Mouse (Mus musculus) limb, embryonic 11.5 days (tissue): ENCODE measurements around the gene Cox7a1. TPM values are rescaled to one million over a fixed set of nuclear protein-coding genes. Genes with fewer than 3 reads are reported as not detected.

Experiments
- ATAC-seq: fragments of 200-750 bp; cut with Nextera tagmentation; 2 replicates; pipeline ENCODE4 v1.8.0; 2017; ENCODE audit warnings: low read depth; ENCODE audit not compliant: insufficient number of reproducible peaks, low FRiP score, low TSS enrichment
- DNase-seq: peaks from one replicate; pipeline ENCODE4 v3.0.0-alpha.2; 2015; ENCODE audit warnings: low spot score
- H3K27ac ChIP-seq: fragments of 300-500 bp; sonication (generic); replicated peaks from 2 replicates; pipeline ENCODE4 v1.5.1; 2014; ENCODE audit warnings: low read depth, mild to moderate bottlenecking, low read length
- H3K27me3 ChIP-seq: fragments of 300-500 bp; sonication (generic); 2 replicates; pipeline ENCODE4 v1.6.1; 2014; ENCODE audit warnings: mild to moderate bottlenecking, low read length, mixed read lengths; ENCODE audit not compliant: control insufficient read depth, insufficient read depth
- H3K36me3 ChIP-seq: fragments of 300-500 bp; sonication (generic); 2 replicates; pipeline ENCODE4 v1.6.1; 2014; ENCODE audit warnings: mild to moderate bottlenecking, low read length, moderate library complexity, mixed read lengths; ENCODE audit not compliant: control insufficient read depth, insufficient read depth
- H3K4me1 ChIP-seq: fragments of 300-500 bp; sonication (generic); 2 replicates; pipeline ENCODE4 v1.6.1; 2014; ENCODE audit warnings: low read length, mixed read lengths; ENCODE audit not compliant: control insufficient read depth, insufficient read depth
- H3K4me2 ChIP-seq: fragments of 300-500 bp; sonication (generic); 2 replicates; pipeline ENCODE4 v1.6.1; 2014; ENCODE audit warnings: low read depth, mild to moderate bottlenecking, moderate library complexity; ENCODE audit not compliant: severe bottlenecking
- H3K4me3 ChIP-seq: fragments of 300-500 bp; sonication (generic); 2 replicates; pipeline ENCODE4 v1.5.1; 2014; ENCODE audit warnings: low read depth, low read length
- H3K9ac ChIP-seq: fragments of 300-500 bp; sonication (generic); 2 replicates; pipeline ENCODE4 v1.6.1; 2014; ENCODE audit warnings: mild to moderate bottlenecking, low read length
- H3K9me3 ChIP-seq: fragments of 300-500 bp; sonication (generic); 2 replicates; pipeline ENCODE4 v1.6.1; 2016; ENCODE audit warnings: low read length; ENCODE audit not compliant: control insufficient read depth
- WGBS: fragments of 180-500 bp; shearing (Covaris S2); extraction: QIAGEN DNeasy Blood & Tissue Kit; methylation state at CpG from one replicate; pipeline ENCODE4 v1.1.7; 2014; 5-methylcytosine and 5-hydroxymethylcytosine counted together
- polyA plus RNA-seq: library from polyadenylated mRNA; unstranded; fragments of >200 nt; fragmentation: Nextera tagmentation; extraction: Ambion mirVana; gene quantifications from 2 replicates; pipeline ENCODE4 v1.2.1, GENCODE M21; 2014

The Cox7a1 gene
- polyA plus RNA-seq, 1 experiment from 2014 or later, result 2.3 TPM

DNA sequence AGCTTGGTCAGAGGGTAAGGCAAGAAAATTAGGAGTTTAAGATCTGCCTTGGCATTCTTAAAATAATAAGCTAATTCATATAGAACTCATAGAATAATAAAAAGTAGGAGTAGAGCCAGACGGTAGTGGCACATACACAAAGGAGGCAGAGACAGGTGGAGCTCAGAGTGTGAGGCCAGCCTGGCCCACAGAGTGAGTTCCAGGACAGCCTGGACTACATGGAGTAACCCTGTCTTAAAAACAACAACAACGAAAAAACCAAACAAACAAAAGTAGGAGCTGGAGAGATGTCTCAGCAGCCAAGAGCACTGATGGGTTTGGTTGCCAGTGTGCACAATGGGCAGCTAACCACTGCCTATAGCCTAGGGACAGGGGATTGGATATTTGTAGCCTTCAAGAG is 33.3 kb downstream of the Cox7a1 start:
- Histone ChIP-seq H3K9ac (no peak overlapping the region), H3K36me3 (no peaks in the 10 kb centered on the region), H3K4me1 (0 out of 2 replicates have a peak, but pooled peaks cover 2% of the 10 kb centered on the region), H3K4me2 (no peak overlapping the region), H3K27me3 (no peaks in the 10 kb centered on the region), H3K9me3 (no peaks in the 10 kb centered on the region), H3K27ac (no peak overlapping the region), H3K4me3 (no peak overlapping the region)
- WGBS, result 82% methylated on average over 2 of the region's 2 CpGs
- DNase-seq (no peak), ATAC-seq (no peak)

DNA sequence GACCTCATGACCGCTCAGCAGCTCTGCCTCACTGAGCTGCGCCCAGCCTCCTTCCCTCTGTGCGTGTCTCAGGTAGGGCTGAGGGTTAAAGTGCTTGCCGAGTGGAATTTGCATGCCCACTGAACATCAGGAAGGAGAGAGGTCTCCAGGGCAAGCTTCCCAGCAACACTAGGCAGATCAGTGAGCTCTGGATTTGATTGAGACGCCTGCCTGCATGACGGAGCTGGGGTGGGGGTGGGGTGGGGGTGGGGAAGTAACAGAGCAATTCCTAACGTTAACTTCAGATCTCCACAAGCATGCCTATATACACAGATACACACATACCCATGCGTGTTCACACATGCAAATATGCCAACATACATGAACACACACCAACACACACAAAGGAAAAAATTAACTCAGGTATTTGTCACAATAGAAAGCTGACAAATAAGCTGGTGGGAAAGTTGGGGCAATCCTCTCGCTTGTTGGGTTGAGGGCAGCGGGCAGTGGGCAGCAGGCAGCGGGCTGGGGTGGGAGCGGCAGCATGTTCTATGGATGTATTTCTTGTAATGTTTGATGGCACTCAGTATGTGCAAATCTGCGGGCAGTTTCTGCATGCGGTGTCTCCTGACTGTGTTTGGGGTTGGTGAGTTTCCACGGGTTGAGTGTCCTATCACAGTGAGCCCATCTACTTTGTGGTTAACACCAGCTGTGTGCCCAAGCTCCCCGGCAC is 35.5 kb downstream of the Cox7a1 start:
- H3K27ac ChIP-seq, result no peak overlapping the region

GRCm38 (mm10) chr7:30220008-30220356 is 36.0 kb downstream of the Cox7a1 start:
- ATAC-seq (no peak), DNase-seq (no peak)
- Histone ChIP-seq H3K27ac (no peak overlapping the region), H3K9me3 (no peaks in the 10 kb centered on the region), H3K4me3 (peak overlapping the region; percentile 26), H3K36me3 (peaks cover 8% of the 10 kb centered on the region), H3K4me1 (0 out of 2 replicates have a peak, but pooled peaks cover 2% of the 10 kb centered on the region), H3K4me2 (peak overlapping the region; percentile 65), H3K27me3 (no peaks in the 10 kb centered on the region), H3K9ac (peak overlapping the region; percentile 38)
- 23% methylated on average over 11 of the region's 11 CpGs for WGBS

More for the DNA sequence above, 35.5 kb downstream of the Cox7a1 start:
- 3% methylated on average over 16 of the region's 16 CpGs for WGBS
- ATAC-seq (peak; percentile 45), DNase-seq (peak; percentile 79)
- Histone ChIP-seq H3K36me3 (peaks cover 8% of the 10 kb centered on the region), H3K9ac (peak overlapping the region; percentile 38), H3K4me1 (0 out of 2 replicates have a peak, but pooled peaks cover 2% of the 10 kb centered on the region), H3K27me3 (no peaks in the 10 kb centered on the region), H3K4me3 (peak overlapping the region; percentile 26), H3K4me2 (peak overlapping the region; percentile 65), H3K9me3 (no peaks in the 10 kb centered on the region)

DNA sequence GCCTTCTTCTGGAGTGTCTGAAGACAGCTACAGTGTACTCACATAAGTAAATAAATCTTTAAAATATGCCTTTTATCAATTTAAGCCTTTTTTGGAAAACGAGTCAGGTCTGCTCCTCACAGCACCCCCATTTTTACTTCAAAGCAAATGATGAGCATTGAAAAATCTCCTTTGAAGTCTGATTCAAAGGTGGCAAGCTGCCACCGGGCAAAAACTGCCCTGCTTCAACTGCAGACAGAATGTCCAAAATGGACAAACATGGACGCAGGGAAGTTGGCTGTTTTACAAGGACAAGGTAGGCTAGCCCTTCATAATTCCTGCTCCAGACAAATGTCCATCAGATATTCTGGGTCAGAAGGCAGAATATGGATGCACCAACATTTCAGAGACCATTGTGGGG is 37.5 kb downstream of the Cox7a1 start:
- no peak overlapping the region for H3K4me3 ChIP-seq
- no peak for DNase-seq
- H3K36me3 ChIP-seq, result peaks cover 15% of the 10 kb centered on the region
- H3K4me1 ChIP-seq, result 0 out of 2 replicates have a peak, but pooled peaks cover 2% of the 10 kb centered on the region
- H3K9me3 ChIP-seq, result no peaks in the 10 kb centered on the region
- ATAC-seq, result no peak
- H3K27ac ChIP-seq, result no peak overlapping the region
- H3K4me2 ChIP-seq, result no peak overlapping the region
- WGBS, result 84% methylated on average over 3 of the region's 3 CpGs
- H3K27me3 ChIP-seq, result no peaks in the 10 kb centered on the region
- H3K9ac ChIP-seq, result no peak overlapping the region

GRCm38 (mm10) chr7:30222205-30222604 is 38.3 kb downstream of the Cox7a1 start:
- peaks cover 21% of the 10 kb centered on the region for H3K36me3 ChIP-seq
- no peak overlapping the region for H3K4me3 ChIP-seq
- no peaks in the 10 kb centered on the region for H3K9me3 ChIP-seq
- ATAC-seq, result no peak
- no peak overlapping the region for H3K27ac ChIP-seq
- no peaks in the 10 kb centered on the region for H3K27me3 ChIP-seq
- 0 out of 2 replicates have a peak, but pooled peaks cover 2% of the 10 kb centered on the region for H3K4me1 ChIP-seq
- 93% methylated on average over 5 of the region's 5 CpGs for WGBS
- no peak for DNase-seq
- H3K9ac ChIP-seq, result no peak overlapping the region
- H3K4me2 ChIP-seq, result no peak overlapping the region

DNA sequence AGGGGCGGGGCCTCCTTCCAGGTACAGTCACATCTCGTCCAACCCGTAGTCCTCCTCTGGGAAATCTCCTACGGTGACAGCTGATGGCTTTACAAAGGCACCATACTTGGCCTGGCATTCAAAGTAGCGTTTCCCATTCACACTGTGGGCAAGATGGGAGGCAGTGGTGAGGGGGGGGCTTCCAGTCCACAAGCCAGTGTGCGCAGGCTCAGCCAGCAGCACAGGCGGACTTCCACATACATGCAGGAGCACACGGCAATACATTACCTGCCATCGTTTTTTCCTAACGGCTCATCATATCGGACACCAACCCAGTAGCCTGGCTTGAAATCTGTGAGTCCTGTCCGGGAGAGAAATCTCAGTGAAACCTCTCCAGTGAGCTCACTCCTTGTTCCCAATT is 40.3 kb downstream of the Cox7a1 start:
- ATAC-seq, result no peak
- Histone ChIP-seq H3K27ac (no peak overlapping the region), H3K4me2 (no peak overlapping the region), H3K4me1 (0 out of 2 replicates have a peak, but pooled peaks cover 2% of the 10 kb centered on the region), H3K9ac (no peak overlapping the region), H3K9me3 (no peaks in the 10 kb centered on the region), H3K36me3 (peaks cover 21% of the 10 kb centered on the region), H3K27me3 (no peaks in the 10 kb centered on the region), H3K4me3 (no peak overlapping the region)
- DNase-seq, result no peak
- WGBS, result 92% methylated on average over 12 of the region's 12 CpGs

- Histone ChIP-seq H3K36me3 (peaks cover 11% of the 10 kb centered on the region; the same call in 1 of the 2 replicates), H3K4me2 (peak overlapping the region; percentile 78), H3K9ac (peak overlapping the region; percentile 70), H3K27me3 (no peaks in the 10 kb centered on the region), H3K4me3 (peak overlapping the region; percentile 57), H3K27ac (no peak overlapping the region), H3K9me3 (no peaks in the 10 kb centered on the region), H3K4me1 (peaks cover 5% of the 10 kb centered on the region)
- under 1% methylated on average over 16 of the region's 16 CpGs for whole genome bisulfite sequencing
- ATAC-seq (peak; percentile 27), DNase-seq (no peak)
Measured at GRCm38 (mm10) chr7:30231328-30231668, 47.4 kb downstream of the Cox7a1 start.

DNA sequence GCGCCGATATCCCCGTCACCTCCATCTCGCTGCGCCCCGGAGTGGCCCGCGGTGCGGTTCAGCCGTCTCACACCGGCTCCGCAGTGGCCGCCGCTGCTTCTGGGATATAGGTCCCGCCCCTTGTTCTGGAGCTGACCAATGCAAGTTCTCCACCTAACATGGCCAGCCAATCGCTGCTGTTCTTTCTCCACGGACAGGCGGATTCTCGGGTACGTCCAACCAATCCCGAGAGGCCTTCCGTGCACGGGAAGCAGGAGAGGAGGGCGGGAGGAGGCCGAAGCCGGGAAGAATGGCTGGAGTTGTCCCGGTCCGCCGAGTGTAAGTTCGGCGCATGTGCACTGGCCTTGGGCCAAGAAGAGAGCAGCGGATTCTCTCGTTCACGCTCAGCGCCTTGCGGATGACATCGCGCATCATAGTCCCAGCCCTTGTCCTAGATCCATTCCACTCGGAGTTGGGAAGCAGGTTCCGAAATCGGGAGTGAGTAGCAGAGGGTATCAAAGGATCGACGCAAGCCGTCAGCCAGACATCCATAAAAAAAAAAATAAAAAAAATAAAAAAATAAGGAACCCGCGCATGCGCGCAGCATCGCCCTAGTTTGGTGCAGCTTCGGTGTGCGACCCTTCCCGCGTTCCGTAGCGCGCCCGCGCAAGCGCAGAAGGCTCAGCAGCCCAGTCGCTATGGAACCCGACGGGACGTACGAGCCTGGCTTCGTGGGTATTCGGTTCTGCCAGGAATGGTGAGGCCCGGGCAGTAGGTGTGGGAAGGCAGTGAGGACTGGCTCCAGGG is 47.9 kb downstream of the Cox7a1 start, which contains the start of the genes Polr2i and Tbcb:
TSS of gene Polr2i (plus strand) at position 280 of the 786 bp plus-strand sequence.
TSS of gene Tbcb (minus strand) at position 604 of the 786 bp plus-strand sequence.
- peak within 1 kb of the TSS; percentile 57 for H3K4me3 ChIP-seq
- H3K9me3 ChIP-seq, result no peaks in the 10 kb centered on the region
- WGBS, result under 1% methylated on average over 67 of the region's 67 CpGs
- peak; percentile 90 for ATAC-seq
- peak within 1 kb of the TSS; percentile 78 for H3K4me2 ChIP-seq
- peaks cover 5% of the 10 kb centered on the region for H3K4me1 ChIP-seq
- H3K9ac ChIP-seq, result peak within 1 kb of the TSS; percentile 70
- peak; percentile 97 for DNase-seq
- peaks cover 5% of the 10 kb centered on the region; the same call in 1 of the 2 replicates for H3K36me3 ChIP-seq
- H3K27me3 ChIP-seq, result no peaks in the 10 kb centered on the region
- H3K27ac ChIP-seq, result peak within 1 kb of the TSS; percentile 85
